Mouse (Mus musculus): ENCODE data around the gene Scube2. TPM values are rescaled to one million over a fixed set of nuclear protein-coding genes. Genes with fewer than 3 reads are reported as not detected.

The Scube2 gene
- polyA plus RNA-seq, 1 experiment from 2014 or later, result 5.2 TPM

- Histone ChIP-seq H3K4me2 (ENCODE audit: low read depth, low read length) (no peak overlapping the region), H3K27ac (replicated peaks; ENCODE audit: low read depth, low read length) (no peak overlapping the region), H3K36me3 (ENCODE audit: control insufficient read depth, insufficient read depth, low read length) (peaks cover 21% of the 10 kb centered on the region), H3K4me1 (ENCODE audit: control insufficient read depth, insufficient read depth, low read length) (no peaks in the 10 kb centered on the region), H3K4me3 (ENCODE audit: low read depth, low read length) (no peak overlapping the region), H3K27me3 (replicated peaks; ENCODE audit: control insufficient read depth, insufficient read depth, low read length) (no peaks in the 10 kb centered on the region), H3K9me3 (ENCODE audit: control insufficient read depth, low read length) (peaks cover 11% of the 10 kb centered on the region; the same call in 1 of the 2 replicates), H3K9ac (ENCODE audit: low read depth, low read length) (no peak overlapping the region)
- WGBS, result 85% methylated on average over 1 of the region's 1 CpGs
- ATAC-seq (ENCODE audit: low read depth) (no peak), DNase-seq (ENCODE audit: low spot score) (no peak)
Observed at GRCm38 (mm10) chr7:109886249-109886648, 20.8 kb upstream of the Scube2 start.

- H3K4me1 ChIP-seq (ENCODE audit: control insufficient read depth, insufficient read depth, low read length), result no peaks in the 10 kb centered on the region
- no peak overlapping the region for H3K27ac ChIP-seq (replicated peaks; ENCODE audit: low read depth, low read length)
- DNase-seq (ENCODE audit: low spot score) (no peak), ATAC-seq (ENCODE audit: low read depth) (no peak)
- peaks cover 13% of the 10 kb centered on the region; the same call in 1 of the 2 replicates for H3K36me3 ChIP-seq (ENCODE audit: control insufficient read depth, insufficient read depth, low read length)
- no peaks in the 10 kb centered on the region for H3K27me3 ChIP-seq (replicated peaks; ENCODE audit: control insufficient read depth, insufficient read depth, low read length)
- H3K4me3 ChIP-seq (ENCODE audit: low read depth, low read length), result no peak overlapping the region
- H3K4me2 ChIP-seq (ENCODE audit: low read depth, low read length), result no peak overlapping the region
- H3K9ac ChIP-seq (ENCODE audit: low read depth, low read length), result no peak overlapping the region
- H3K9me3 ChIP-seq (ENCODE audit: control insufficient read depth, low read length), result peaks cover 10% of the 10 kb centered on the region; the same call in 1 of the 2 replicates
- 87% methylated on average over 2 of the region's 2 CpGs for WGBS
Observed at GRCm38 (mm10) chr7:109882574-109882973, 17.1 kb upstream of the Scube2 start.

- H3K27ac ChIP-seq (replicated peaks; ENCODE audit: low read depth, low read length), result no peak overlapping the region
- peaks cover 4% of the 10 kb centered on the region; the same call in 1 of the 2 replicates for H3K36me3 ChIP-seq (ENCODE audit: control insufficient read depth, insufficient read depth, low read length)
- H3K9me3 ChIP-seq (ENCODE audit: control insufficient read depth, low read length), result peaks cover under 1% of the 10 kb centered on the region; the same call in 1 of the 2 replicates
- WGBS, result 51% methylated on average over 2 of the region's 2 CpGs
- H3K4me3 ChIP-seq (ENCODE audit: low read depth, low read length), result no peak overlapping the region
- H3K27me3 ChIP-seq (replicated peaks; ENCODE audit: control insufficient read depth, insufficient read depth, low read length), result no peaks in the 10 kb centered on the region
- H3K9ac ChIP-seq (ENCODE audit: low read depth, low read length), result no peak overlapping the region
- DNase-seq (ENCODE audit: low spot score) (no peak), ATAC-seq (ENCODE audit: low read depth) (no peak)
- H3K4me1 ChIP-seq (ENCODE audit: control insufficient read depth, insufficient read depth, low read length), result no peaks in the 10 kb centered on the region
- no peak overlapping the region for H3K4me2 ChIP-seq (ENCODE audit: low read depth, low read length)
Observed at GRCm38 (mm10) chr7:109881561-109882099, 16.2 kb upstream of the Scube2 start.

- Histone ChIP-seq H3K9ac (ENCODE audit: low read depth, low read length) (0 out of 2 replicates have a peak overlapping the region, but pooled peaks have one; percentile 5), H3K4me1 (ENCODE audit: control insufficient read depth, insufficient read depth, low read length) (no peaks in the 10 kb centered on the region), H3K27ac (replicated peaks; ENCODE audit: low read depth, low read length) (no peak overlapping the region), H3K36me3 (ENCODE audit: control insufficient read depth, insufficient read depth, low read length) (no peaks in the 10 kb centered on the region), H3K27me3 (replicated peaks; ENCODE audit: control insufficient read depth, insufficient read depth, low read length) (no peaks in the 10 kb centered on the region), H3K9me3 (ENCODE audit: control insufficient read depth, low read length) (no peaks in the 10 kb centered on the region), H3K4me2 (ENCODE audit: low read depth, low read length) (no peak overlapping the region), H3K4me3 (ENCODE audit: low read depth, low read length) (no peak overlapping the region)
- WGBS, result 45% methylated on average over 12 of the region's 12 CpGs
- DNase-seq (ENCODE audit: low spot score) (no peak), ATAC-seq (ENCODE audit: low read depth) (no peak)
Observed at GRCm38 (mm10) chr7:109879158-109879557, 13.7 kb upstream of the Scube2 start.

- no peaks in the 10 kb centered on the region for H3K36me3 ChIP-seq (ENCODE audit: control insufficient read depth, insufficient read depth, low read length)
- no peak overlapping the region for H3K27ac ChIP-seq (replicated peaks; ENCODE audit: low read depth, low read length)
- no peaks in the 10 kb centered on the region for H3K9me3 ChIP-seq (ENCODE audit: control insufficient read depth, low read length)
- H3K9ac ChIP-seq (ENCODE audit: low read depth, low read length), result no peak overlapping the region
- ATAC-seq (ENCODE audit: low read depth) (no peak), DNase-seq (ENCODE audit: low spot score) (no peak)
- no peaks in the 10 kb centered on the region for H3K4me1 ChIP-seq (ENCODE audit: control insufficient read depth, insufficient read depth, low read length)
- H3K4me3 ChIP-seq (ENCODE audit: low read depth, low read length), result no peak overlapping the region
- no peak overlapping the region for H3K4me2 ChIP-seq (ENCODE audit: low read depth, low read length)
- no peaks in the 10 kb centered on the region for H3K27me3 ChIP-seq (replicated peaks; ENCODE audit: control insufficient read depth, insufficient read depth, low read length)
- 67% methylated on average over 8 of the region's 8 CpGs for WGBS
Observed at GRCm38 (mm10) chr7:109876085-109876484, 10.6 kb upstream of the Scube2 start.

GRCm38 (mm10) chr7:109875598-109875997, 10.1 kb upstream of the Scube2 start:
- Histone ChIP-seq H3K27ac (replicated peaks; ENCODE audit: low read depth, low read length) (no peak overlapping the region), H3K4me1 (ENCODE audit: control insufficient read depth, insufficient read depth, low read length) (no peaks in the 10 kb centered on the region), H3K4me3 (ENCODE audit: low read depth, low read length) (no peak overlapping the region), H3K36me3 (ENCODE audit: control insufficient read depth, insufficient read depth, low read length) (no peaks in the 10 kb centered on the region), H3K27me3 (replicated peaks; ENCODE audit: control insufficient read depth, insufficient read depth, low read length) (no peaks in the 10 kb centered on the region), H3K4me2 (ENCODE audit: low read depth, low read length) (no peak overlapping the region), H3K9ac (ENCODE audit: low read depth, low read length) (no peak overlapping the region), H3K9me3 (ENCODE audit: control insufficient read depth, low read length) (no peaks in the 10 kb centered on the region)
- WGBS, result 51% methylated on average over 3 of the region's 3 CpGs
- DNase-seq (ENCODE audit: low spot score), result no peak
- ATAC-seq (ENCODE audit: low read depth), result no peak

- H3K27me3 ChIP-seq (replicated peaks; ENCODE audit: control insufficient read depth, insufficient read depth, low read length), result no peaks in the 10 kb centered on the region
- ATAC-seq (ENCODE audit: low read depth), result no peak
- no peak overlapping the region for H3K9ac ChIP-seq (ENCODE audit: low read depth, low read length)
Observed at GRCm38 (mm10) chr7:109875033-109875432, 9.6 kb upstream of the Scube2 start.

GRCm38 (mm10) chr7:109873170-109873569, 7.7 kb upstream of the Scube2 start:
- H3K9ac ChIP-seq (ENCODE audit: low read depth, low read length), result no peak overlapping the region
- DNase-seq (ENCODE audit: low spot score) (no peak), ATAC-seq (ENCODE audit: low read depth) (no peak)
- H3K36me3 ChIP-seq (ENCODE audit: control insufficient read depth, insufficient read depth, low read length), result no peaks in the 10 kb centered on the region
- no peak overlapping the region for H3K4me2 ChIP-seq (ENCODE audit: low read depth, low read length)
- H3K9me3 ChIP-seq (ENCODE audit: control insufficient read depth, low read length), result 0 out of 2 replicates have a peak, but pooled peaks cover 3% of the 10 kb centered on the region
- H3K27me3 ChIP-seq (replicated peaks; ENCODE audit: control insufficient read depth, insufficient read depth, low read length), result no peaks in the 10 kb centered on the region
- 47% methylated on average over 5 of the region's 5 CpGs for WGBS
- no peak overlapping the region for H3K4me3 ChIP-seq (ENCODE audit: low read depth, low read length)
- H3K27ac ChIP-seq (replicated peaks; ENCODE audit: low read depth, low read length), result no peak overlapping the region
- no peaks in the 10 kb centered on the region for H3K4me1 ChIP-seq (ENCODE audit: control insufficient read depth, insufficient read depth, low read length)

More at GRCm38 (mm10) chr7:109875033-109875432, 9.6 kb upstream of the Scube2 start:
- H3K4me1 ChIP-seq (ENCODE audit: control insufficient read depth, insufficient read depth, low read length), result no peaks in the 10 kb centered on the region
- H3K27ac ChIP-seq (replicated peaks; ENCODE audit: low read depth, low read length), result no peak overlapping the region
- H3K4me3 ChIP-seq (ENCODE audit: low read depth, low read length), result no peak overlapping the region
- H3K4me2 ChIP-seq (ENCODE audit: low read depth, low read length), result no peak overlapping the region
- H3K36me3 ChIP-seq (ENCODE audit: control insufficient read depth, insufficient read depth, low read length), result no peaks in the 10 kb centered on the region
- H3K9me3 ChIP-seq (ENCODE audit: control insufficient read depth, low read length), result 0 out of 2 replicates have a peak, but pooled peaks cover 3% of the 10 kb centered on the region
- DNase-seq (ENCODE audit: low spot score), result no peak

GRCm38 (mm10) chr7:109871232-109871631, 5.8 kb upstream of the Scube2 start:
- ATAC-seq (ENCODE audit: low read depth) (no peak), DNase-seq (ENCODE audit: low spot score) (no peak)
- no peaks in the 10 kb centered on the region for H3K36me3 ChIP-seq (ENCODE audit: control insufficient read depth, insufficient read depth, low read length)
- H3K4me3 ChIP-seq (ENCODE audit: low read depth, low read length), result no peak overlapping the region
- H3K4me1 ChIP-seq (ENCODE audit: control insufficient read depth, insufficient read depth, low read length), result no peaks in the 10 kb centered on the region
- H3K9ac ChIP-seq (ENCODE audit: low read depth, low read length), result no peak overlapping the region
- 0 out of 2 replicates have a peak, but pooled peaks cover 3% of the 10 kb centered on the region for H3K9me3 ChIP-seq (ENCODE audit: control insufficient read depth, low read length)
- WGBS, result 73% methylated on average over 5 of the region's 5 CpGs
- H3K27me3 ChIP-seq (replicated peaks; ENCODE audit: control insufficient read depth, insufficient read depth, low read length), result no peaks in the 10 kb centered on the region; the same call in 1 of the 2 replicates
- H3K27ac ChIP-seq (replicated peaks; ENCODE audit: low read depth, low read length), result no peak overlapping the region
- no peak overlapping the region for H3K4me2 ChIP-seq (ENCODE audit: low read depth, low read length)
